Mouse (Mus musculus) C2C12 (cell line): ENCODE data around the gene B9d2. TPM values are rescaled to one million over a fixed set of nuclear protein-coding genes. Genes with fewer than 3 reads are reported as not detected.

ENCODE experiments used
- H3K27me3 ChIP-seq: one replicate; pipeline ENCODE4 v1.6.1; 2011; ENCODE audit not compliant: control insufficient read depth, insufficient read depth, insufficient read length
- H3K36me3 ChIP-seq: one replicate; pipeline ENCODE4 v1.6.1; 2011; ENCODE audit not compliant: control insufficient read depth, insufficient read depth
- H3K4me3 ChIP-seq: one replicate; pipeline ENCODE4 v1.5.1; 2011; ENCODE audit warnings: mild to moderate bottlenecking, control low read depth; ENCODE audit not compliant: poor library complexity, insufficient read depth, severe bottlenecking
- H3K79me2 ChIP-seq: one replicate; pipeline ENCODE4 v1.6.1; 2011; ENCODE audit not compliant: control insufficient read depth, insufficient read depth
- H3K79me3 ChIP-seq: one replicate; pipeline ENCODE4 v1.6.1; 2011; ENCODE audit warnings: low read depth, control low read depth
- H3ac ChIP-seq: one replicate; pipeline ENCODE3; 2011; ENCODE audit warnings: low read depth; ENCODE audit not compliant: control insufficient read depth, insufficient read length
- CEBPB ChIP-seq: IDR thresholded peaks from one replicate; pipeline ENCODE4 v1.6.1; 2011; ENCODE audit warnings: low read depth, mild to moderate bottlenecking, control low read depth, moderate library complexity
- CTCF ChIP-seq: IDR thresholded peaks from one replicate; pipeline ENCODE4 v1.5.1; 2011; ENCODE audit not compliant: control insufficient read depth, insufficient read depth, insufficient read length
- FOSL1 ChIP-seq: IDR thresholded peaks from one replicate; pipeline ENCODE4 v1.8.0; 2011; ENCODE audit warnings: mild to moderate bottlenecking, low read length; ENCODE audit not compliant: poor library complexity, insufficient read depth, severe bottlenecking
- MAX ChIP-seq: IDR thresholded peaks from one replicate; pipeline ENCODE4 v1.6.1; 2011; ENCODE audit warnings: mild to moderate bottlenecking, control low read depth
- MYOD1 ChIP-seq: IDR thresholded peaks from one replicate; pipeline ENCODE4 v1.6.1; 2011; ENCODE audit warnings: low read depth; ENCODE audit not compliant: control insufficient read depth, insufficient read length
- MYOG ChIP-seq: IDR thresholded peaks from one replicate; pipeline ENCODE4 v1.6.1; 2011; ENCODE audit not compliant: control insufficient read depth, insufficient read length; ENCODE audit errors: extremely low read depth
- USF1 ChIP-seq: IDR thresholded peaks from one replicate; pipeline ENCODE4 v1.6.1; 2011; ENCODE audit warnings: low read depth, mild to moderate bottlenecking, control low read depth, moderate library complexity
- polyA plus RNA-seq: library from polyadenylated mRNA; unstranded; fragments of >200 nt; fragmentation: generic; extraction: Trizol; gene quantifications from one replicate; pipeline ENCODE4 v1.2.1, GENCODE M21; 2012; ENCODE audit warnings: missing spikeins

B9d2 gene
- polyA plus RNA-seq, 1 experiment = 33.0 TPM

- H3K79me3 ChIP-seq = peaks cover 8% of the 10 kb centered on the region
These were observed 8.4 kb downstream of the B9d2 start for GRCm38 (mm10) chr7:25688810-25689586.

DNA sequence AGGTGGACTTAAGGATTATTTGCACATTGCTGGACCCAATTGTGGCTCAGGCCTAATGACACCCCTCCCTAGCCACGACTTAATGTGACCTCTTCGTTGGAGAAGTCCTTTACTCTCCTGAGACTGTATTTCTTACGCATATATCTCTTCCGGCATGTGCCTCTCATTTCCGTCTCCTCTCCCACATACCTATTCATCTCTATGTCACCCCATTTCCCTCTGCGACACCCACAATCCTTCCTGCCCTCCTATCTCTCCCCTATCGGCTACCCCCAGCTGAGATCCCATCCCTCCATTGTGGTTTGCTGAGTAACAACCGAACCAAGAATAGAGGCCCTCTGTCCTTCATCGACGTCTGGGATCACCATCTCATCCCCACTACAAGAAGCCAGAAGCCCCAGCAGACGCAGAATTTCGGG, 9.0 kb downstream of the B9d2 start:
- TF ChIP-seq USF1 (no peak), MYOG (no peak), FOSL1 (no peak), CTCF (no peak), CEBPB (no peak), MAX (no peak), MYOD1 (no peak)
- Histone ChIP-seq H3ac (no peak overlapping the region), H3K4me3 (peak overlapping the region; percentile 63), H3K79me3 (peaks cover 8% of the 10 kb centered on the region), H3K36me3 (peaks cover 11% of the 10 kb centered on the region), H3K79me2 (peaks cover 35% of the 10 kb centered on the region), H3K27me3 (no peaks in the 10 kb centered on the region)

More at GRCm38 (mm10) chr7:25688810-25689586, 8.4 kb downstream of the B9d2 start:
- H3K36me3 ChIP-seq = peaks cover 9% of the 10 kb centered on the region
- peak overlapping the region; percentile 94 for H3ac ChIP-seq
- no peak for TF ChIP-seq MYOD1
- TF ChIP-seq CEBPB = no peak
- TF ChIP-seq MAX = no peak
- no peak for TF ChIP-seq MYOG
- no peak for TF ChIP-seq USF1
- no peak for TF ChIP-seq CTCF
- H3K4me3 ChIP-seq = peak overlapping the region; percentile 63
- H3K27me3 ChIP-seq = no peaks in the 10 kb centered on the region
- H3K79me2 ChIP-seq = peaks cover 35% of the 10 kb centered on the region

DNA sequence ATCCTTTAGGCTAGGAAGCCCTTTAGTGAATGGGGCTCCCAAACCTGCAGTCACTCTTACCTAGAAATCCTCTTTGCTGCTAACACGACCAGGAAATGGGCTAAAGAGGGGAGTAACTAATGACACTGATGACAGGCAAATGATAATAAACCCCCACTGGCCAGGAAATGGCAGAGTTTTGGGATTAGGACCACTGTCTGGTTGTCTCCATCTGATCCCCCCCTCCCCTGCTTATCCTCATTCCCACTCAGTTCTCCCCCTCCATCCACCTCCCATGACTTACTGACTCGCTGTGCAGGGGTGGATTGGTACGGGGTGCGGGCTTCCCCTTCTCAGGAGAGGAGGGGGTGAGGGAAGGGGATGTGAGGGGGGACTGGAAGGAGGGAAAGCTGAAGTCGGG, 9.5 kb downstream of the B9d2 start:
- TF ChIP-seq MAX (no peak), CEBPB (no peak), MYOG (no peak), USF1 (no peak), CTCF (no peak), FOSL1 (no peak), MYOD1 (no peak)
- Histone ChIP-seq H3K79me2 (peaks cover 35% of the 10 kb centered on the region), H3K36me3 (peaks cover 15% of the 10 kb centered on the region), H3ac (no peak overlapping the region), H3K27me3 (no peaks in the 10 kb centered on the region), H3K4me3 (no peak overlapping the region), H3K79me3 (peaks cover 8% of the 10 kb centered on the region)

- no peaks in the 10 kb centered on the region for H3K27me3 ChIP-seq
- H3ac ChIP-seq = no peak overlapping the region
- no peak overlapping the region for H3K4me3 ChIP-seq
- TF ChIP-seq MYOD1 (no peak), CTCF (no peak), FOSL1 (no peak), MYOG (no peak), MAX (no peak), CEBPB (no peak), USF1 (no peak)
- H3K79me2 ChIP-seq = peaks cover 20% of the 10 kb centered on the region
- peaks cover 5% of the 10 kb centered on the region for H3K79me3 ChIP-seq
- peaks cover 37% of the 10 kb centered on the region for H3K36me3 ChIP-seq
These were observed 13.5 kb downstream of the B9d2 start for GRCm38 (mm10) chr7:25694104-25694503.

GRCm38 (mm10) chr7:25699851-25700250, 19.3 kb downstream of the B9d2 start:
- Histone ChIP-seq H3K4me3 (no peak overlapping the region), H3K79me2 (no peaks in the 10 kb centered on the region), H3ac (no peak overlapping the region), H3K79me3 (no peaks in the 10 kb centered on the region), H3K36me3 (peaks cover 46% of the 10 kb centered on the region), H3K27me3 (no peaks in the 10 kb centered on the region)
- no peak for TF ChIP-seq FOSL1
- TF ChIP-seq MYOD1 = no peak
- TF ChIP-seq CEBPB = no peak
- no peak for TF ChIP-seq CTCF
- no peak for TF ChIP-seq USF1
- TF ChIP-seq MYOG = no peak
- TF ChIP-seq MAX = no peak

GRCm38 (mm10) chr7:25700732-25701131, 20.2 kb downstream of the B9d2 start:
- Histone ChIP-seq H3K27me3 (no peaks in the 10 kb centered on the region), H3K79me3 (no peaks in the 10 kb centered on the region), H3K79me2 (no peaks in the 10 kb centered on the region), H3K36me3 (peaks cover 40% of the 10 kb centered on the region), H3K4me3 (no peak overlapping the region), H3ac (no peak overlapping the region)
- TF ChIP-seq USF1 (no peak), MYOG (no peak), MAX (no peak), CEBPB (no peak), MYOD1 (no peak)
